8 mouse cellular contexts compared by ENCODE assay signal in genomic region chrX:8864331-8864730, GRCm38 (mm10). TPM values are rescaled to one million over a fixed set of nuclear protein-coding genes. Genes with fewer than 3 reads are reported as not detected.
DNase-seq lines count a peak whose midpoint lies in the region; ATAC-seq and TF ChIP-seq lines count a peak whose summit lies in the region.
"Not testable (repeated sequence)": the region's sequence is repeated elsewhere in the genome, so short reads cannot be mapped to it uniquely, and the experiment has no call there.
"Had no signal": no experiment of that assay in that cellular context is flagged by ENCODE, and none has a peak within 500 bp of the region (broad histone marks: within the 10 kb centered on the region; RNA-seq: fewer than 3 reads in every experiment).

No protein-coding gene starts in this region.

- not testable (repeated sequence) for H3K36me3 ChIP-seq in intestine, embryonic 14.5 days (ENCODE audit: control insufficient read depth, insufficient read depth, low read length)

- not testable (repeated sequence) for H3K4me1 ChIP-seq in intestine, embryonic 14.5 days (replicated peaks; ENCODE audit: control insufficient read depth, insufficient read depth, low read length)

- not testable (repeated sequence) for H3K27me3 ChIP-seq in intestine, embryonic 14.5 days (replicated peaks; ENCODE audit: control insufficient read depth, insufficient read depth, low read length)

- H3K9me3 ChIP-seq in intestine, embryonic 14.5 days (ENCODE audit: control insufficient read depth, low read length): not testable (repeated sequence)

- 0 out of 2 replicates have a peak, but pooled peaks have one; percentile 53 for ATAC-seq in intestine, embryonic 14.5 days (replicated peaks; ENCODE audit: low FRiP score, low TSS enrichment, low read depth)

- H3K4me2 ChIP-seq in intestine, embryonic 14.5 days (ENCODE audit: low read length): not testable (repeated sequence)

- intact Hi-C loops in gastrocnemius, adult 2 months (cut with DNase I); left cerebral cortex, adult 2 months (cut with DNase I): not testable (repeated sequence)

- peak; percentile 50 for TF ChIP-seq CTCF in gastrocnemius, adult 2 months (IDR thresholded peaks at IDR 0.05)
- peak; percentile 57 for TF ChIP-seq CTCF in left cerebral cortex, adult 2 months (IDR thresholded peaks at IDR 0.05)

- 2% methylated on average over 3 of the region's 3 CpGs for WGBS in intestine, embryonic 14.5 days

- H3K4me3 ChIP-seq in gastrocnemius, adult 2 months; intestine, embryonic 14.5 days (ENCODE audit: low read depth, low read length); left cerebral cortex, adult 2 months: not testable (repeated sequence)

- DNase-seq in adipocyte (ENCODE audit: low spot score): peak; percentile 78
- peak; percentile 27 to 75 for DNase-seq in cerebellum, postnatal 4 days (ENCODE audit: low spot score in 2 of 2)
- peak; percentile 58 for DNase-seq in gastrocnemius, adult 2 months
- DNase-seq in intestine, embryonic 14.5 days (ENCODE audit: low spot score): peak; percentile 77
- peak; percentile 56 to 78 for DNase-seq in left cerebral cortex, adult 2 months (ENCODE audit: extremely low spot score in 1 of 2, low spot score in 2 of 2)
- DNase-seq in mesoderm, embryonic 11.5 days (ENCODE audit: low read depth, low spot score): peak; percentile 77
- peak; percentile 3 for DNase-seq in skeletal muscle tissue, adult 2 months (ENCODE audit: low read depth, low spot score)

- not testable (repeated sequence) for H3K9ac ChIP-seq in intestine, embryonic 14.5 days (ENCODE audit: low read length)

- not testable (repeated sequence) for H3K27ac ChIP-seq in gastrocnemius, adult 2 months; intestine, embryonic 14.5 days (ENCODE audit: low read depth); left cerebral cortex, adult 2 months

RNA-seq across cellular contexts. Expression of gene Gm5751, which starts 9.7 kb away (rescaled TPM):
- not detected for total RNA-seq in gastrocnemius, adult 2 months (2021)
- polyA plus RNA-seq in intestine, embryonic 14.5 days (2014; fragmentation: Nextera tagmentation; extraction: Ambion mirVana): not detected in 2 replicates
- total RNA-seq in left cerebral cortex, adult 2 months (2021): not detected
- polyA plus RNA-seq: forebrain, embryonic 13.5 days had no signal

RNA-seq across cellular contexts. Expression of gene Gm6592, which starts 20.5 kb away (rescaled TPM):
- not detected for total RNA-seq in gastrocnemius, adult 2 months (2021)
- not detected in 2 replicates for polyA plus RNA-seq in intestine, embryonic 14.5 days (2014; fragmentation: Nextera tagmentation; extraction: Ambion mirVana)
- not detected for total RNA-seq in left cerebral cortex, adult 2 months (2021)
- polyA plus RNA-seq: forebrain, embryonic 13.5 days had no signal

RNA-seq across cellular contexts. Expression of gene B630019K06Rik, which starts 27.9 kb away (rescaled TPM):
- total RNA-seq in gastrocnemius, adult 2 months (2021): under 1 TPM; 0.15 to 0.47 TPM
- polyA plus RNA-seq in intestine, embryonic 14.5 days (2014; fragmentation: Nextera tagmentation; extraction: Ambion mirVana): 3.8 and 4.1 TPM in 2 replicates
- total RNA-seq in left cerebral cortex, adult 2 months (2021): 10 to 100 TPM; 31.4 to 35.0 TPM

Comparison
In these comparisons a context has a peak if more than half of its experiments do, and no peak if none do; other contexts are left out.
1. DNase-seq: peak in every context shown above with its lines; median percentile 78 in adipocyte; 77 in intestine, embryonic 14.5 days; 77 in mesoderm, embryonic 11.5 days; 67 in left cerebral cortex, adult 2 months; 58 in gastrocnemius, adult 2 months; 51 in cerebellum, postnatal 4 days; 3 in skeletal muscle tissue, adult 2 months.
2. RNA of gene B630019K06Rik, which starts 27.9 kb away (total RNA-seq): 31.4 to 35.0 TPM in left cerebral cortex, adult 2 months; 0.15 to 0.47 TPM in gastrocnemius, adult 2 months; every median in the first group is over 10 times any median in the second.